ENCODE assay signal across 10 mouse cellular contexts in genomic region chr7:127929923-127930322, GRCm38 (mm10). TPM values are rescaled to one million over a fixed set of nuclear protein-coding genes. Genes with fewer than 3 reads are reported as not detected.
DNase-seq lines count a peak whose midpoint lies in the region; ATAC-seq and TF ChIP-seq lines count a peak whose summit lies in the region.
"Had no signal": no experiment of that assay in that cellular context is flagged by ENCODE, and none has a peak within 500 bp of the region (broad histone marks: within the 10 kb centered on the region; RNA-seq: fewer than 3 reads in every experiment).

Prss8 (minus strand) TSS chr7:127930104.

- no peak for TF ChIP-seq POLR2A in limb, embryonic 14.5 days (IDR thresholded peaks at IDR 0.05; ENCODE audit: borderline replicate concordance, extremely low read depth, insufficient read depth, insufficient read length)

- WGBS in neural tube, embryonic 12.5 days, result 8% methylated on average over 6 of the region's 6 CpGs
- 9% methylated on average over 6 of the region's 6 CpGs for whole genome bisulfite sequencing in hindbrain, embryonic 14.5 days
- WGBS in limb, embryonic 14.5 days, result 8% methylated on average over 5 of the region's 6 CpGs
- WGBS in stomach, embryonic 15.5 days, result 17% methylated on average over 6 of the region's 6 CpGs

- peaks cover 33% of the 10 kb centered on the region for H3K27me3 ChIP-seq in neural tube, embryonic 12.5 days (replicated peaks)
- peaks cover 25% of the 10 kb centered on the region for H3K27me3 ChIP-seq in hindbrain, embryonic 14.5 days (ENCODE audit: control insufficient read depth, insufficient read depth, low read length)
- H3K27me3 ChIP-seq in limb, embryonic 14.5 days (ENCODE audit: control insufficient read depth, insufficient read depth, low read length), result peaks cover 12% of the 10 kb centered on the region
- no peaks in the 10 kb centered on the region for H3K27me3 ChIP-seq in stomach, embryonic 15.5 days (replicated peaks)

- H3K27ac ChIP-seq in neural tube, embryonic 12.5 days, result no peak within 1 kb of the TSS
- H3K27ac ChIP-seq in hindbrain, embryonic 14.5 days, result no peak within 1 kb of the TSS
- H3K27ac ChIP-seq in limb, embryonic 14.5 days (replicated peaks; ENCODE audit: low read depth, low read length), result no peak within 1 kb of the TSS
- peak within 1 kb of the TSS; percentile 95 for H3K27ac ChIP-seq in stomach, embryonic 15.5 days

- H3K4me1 ChIP-seq in neural tube, embryonic 12.5 days, result peaks cover 7% of the 10 kb centered on the region; the same call in 1 of the 2 replicates
- peaks cover 5% of the 10 kb centered on the region for H3K4me1 ChIP-seq in hindbrain, embryonic 14.5 days (replicated peaks; ENCODE audit: control insufficient read depth, insufficient read depth, low read length)
- H3K4me1 ChIP-seq in limb, embryonic 14.5 days (ENCODE audit: control insufficient read depth, insufficient read depth, low read length), result peaks cover 14% of the 10 kb centered on the region
- peaks cover 42% of the 10 kb centered on the region for H3K4me1 ChIP-seq in stomach, embryonic 15.5 days

- DNase-seq in neural tube, embryonic 10.5 days (ENCODE audit: extremely low spot score, low spot score), result no peak
- DNase-seq in hindbrain, embryonic 14.5 days (ENCODE audit: low spot score), result no peak
- DNase-seq in limb, embryonic 14.5 days (ENCODE audit: low spot score), result no peak
- DNase-seq in retina, postnatal 1 day, result no peak
- no peak for DNase-seq in layer of hippocampus, adult 8-10 months (ENCODE audit: low spot score in 2 of 2)
- no peak for DNase-seq in B cell, adult 2 months
- DNase-seq: spleen, adult 18-20 months had no signal

- no peaks in the 10 kb centered on the region for H3K9me3 ChIP-seq in neural tube, embryonic 12.5 days
- no peaks in the 10 kb centered on the region for H3K9me3 ChIP-seq in hindbrain, embryonic 14.5 days (ENCODE audit: control insufficient read depth, low read length)
- H3K9me3 ChIP-seq in limb, embryonic 14.5 days (ENCODE audit: control insufficient read depth, low read length), result no peaks in the 10 kb centered on the region
- no peaks in the 10 kb centered on the region for H3K9me3 ChIP-seq in stomach, embryonic 15.5 days

- H3K36me3 ChIP-seq in neural tube, embryonic 12.5 days, result peaks cover 20% of the 10 kb centered on the region
- H3K36me3 ChIP-seq in hindbrain, embryonic 14.5 days (replicated peaks; ENCODE audit: control insufficient read depth, insufficient read depth), result peaks cover 20% of the 10 kb centered on the region
- H3K36me3 ChIP-seq in limb, embryonic 14.5 days (ENCODE audit: control insufficient read depth, insufficient read depth, low read length), result peaks cover 10% of the 10 kb centered on the region
- H3K36me3 ChIP-seq in stomach, embryonic 15.5 days, result peaks cover 8% of the 10 kb centered on the region; the same call in 1 of the 2 replicates

- no peak for ATAC-seq in neural tube, embryonic 12.5 days (ENCODE audit: low FRiP score, low read depth)
- no peak for ATAC-seq in hindbrain, embryonic 14.5 days (ENCODE audit: low FRiP score)
- ATAC-seq in limb, embryonic 14.5 days (ENCODE audit: low FRiP score, low read depth), result no peak
- ATAC-seq in stomach, embryonic 15.5 days (ENCODE audit: insufficient read depth, low FRiP score, low read depth), result peak; percentile 47; the same call in 1 of the 2 replicates

- no peak within 1 kb of the TSS for H3K4me3 ChIP-seq in neural tube, embryonic 12.5 days
- H3K4me3 ChIP-seq in hindbrain, embryonic 14.5 days (replicated peaks; ENCODE audit: low read length), result no peak within 1 kb of the TSS
- H3K4me3 ChIP-seq in limb, embryonic 14.5 days (replicated peaks; ENCODE audit: low read length), result peak within 1 kb of the TSS; percentile 29
- peak within 1 kb of the TSS; percentile 47 for H3K4me3 ChIP-seq in stomach, embryonic 15.5 days (replicated peaks)

- H3K4me2 ChIP-seq in neural tube, embryonic 12.5 days (replicated peaks), result peak within 1 kb of the TSS; percentile 36
- peak within 1 kb of the TSS; percentile 14 for H3K4me2 ChIP-seq in hindbrain, embryonic 14.5 days (replicated peaks)
- peak within 1 kb of the TSS; percentile 45 for H3K4me2 ChIP-seq in limb, embryonic 14.5 days (replicated peaks; ENCODE audit: low read depth, low read length, severe bottlenecking)
- H3K4me2 ChIP-seq in stomach, embryonic 15.5 days, result peak within 1 kb of the TSS; percentile 51

- H3K9ac ChIP-seq in neural tube, embryonic 12.5 days, result no peak within 1 kb of the TSS
- H3K9ac ChIP-seq in hindbrain, embryonic 14.5 days, result no peak within 1 kb of the TSS
- peak within 1 kb of the TSS; percentile 50 for H3K9ac ChIP-seq in limb, embryonic 14.5 days (ENCODE audit: low read depth, low read length, severe bottlenecking)
- H3K9ac ChIP-seq in stomach, embryonic 15.5 days, result peak within 1 kb of the TSS; percentile 46

RNA-seq across cellular contexts. Expression of gene Prss8, which starts in this region (rescaled TPM):
- polyA plus RNA-seq in neural tube, embryonic 12.5 days (2016; fragmentation: Nextera tagmentation; extraction: Ambion mirVana), result 0.58 and 1.1 TPM in 2 replicates
- polyA plus RNA-seq in hindbrain, embryonic 14.5 days (2014; fragmentation: Nextera tagmentation; extraction: Ambion mirVana), result 0.25 TPM in 2 replicates
- 6.3 and 7.0 TPM in 2 replicates for polyA plus RNA-seq in limb, embryonic 14.5 days (2012; rRNA removed)
- 6.2 and 7.0 TPM in 2 replicates for polyA plus RNA-seq in limb, embryonic 14.5 days (2014; fragmentation: Nextera tagmentation; extraction: Ambion mirVana)
- 61.2 and 70.2 TPM in 2 replicates for polyA plus RNA-seq in stomach, embryonic 15.5 days (2015; fragmentation: Nextera tagmentation; extraction: Ambion mirVana)
- total RNA-seq in layer of hippocampus, adult 8-10 months (2022), result under 1 TPM; 0.18 to 0.98 (median 0.46) TPM
- total RNA-seq: gastrocnemius, postnatal 4 days had no signal

Comparison
In these comparisons a context has a peak if more than half of its experiments do, and no peak if none do; other contexts are left out.
1. H3K4me3 ChIP-seq: peak in limb, embryonic 14.5 days (single experiment) and stomach, embryonic 15.5 days (single experiment); none in neural tube, embryonic 12.5 days (single experiment) and hindbrain, embryonic 14.5 days (single experiment).
2. H3K9ac ChIP-seq: peak in limb, embryonic 14.5 days (single experiment) and stomach, embryonic 15.5 days (single experiment); none in neural tube, embryonic 12.5 days (single experiment) and hindbrain, embryonic 14.5 days (single experiment).
3. Peak in every context shown above with its lines, with median percentiles within 50 percentile points of each other: H3K4me2 ChIP-seq.